Mouse (Mus musculus) fibroblast of lung, adult 2 months (primary cell): ENCODE results near the gene Gm4737.
"Not testable (repeated sequence)": the region's sequence is repeated elsewhere in the genome, so short reads cannot be mapped to it uniquely, and the experiment has no call there.

ENCODE experiments used
- DNase-seq: peaks from one replicate; pipeline ENCODE4 v3.0.0-alpha.2; 2011; ENCODE audit warnings: low read depth

The Gm4737 gene

DNA sequence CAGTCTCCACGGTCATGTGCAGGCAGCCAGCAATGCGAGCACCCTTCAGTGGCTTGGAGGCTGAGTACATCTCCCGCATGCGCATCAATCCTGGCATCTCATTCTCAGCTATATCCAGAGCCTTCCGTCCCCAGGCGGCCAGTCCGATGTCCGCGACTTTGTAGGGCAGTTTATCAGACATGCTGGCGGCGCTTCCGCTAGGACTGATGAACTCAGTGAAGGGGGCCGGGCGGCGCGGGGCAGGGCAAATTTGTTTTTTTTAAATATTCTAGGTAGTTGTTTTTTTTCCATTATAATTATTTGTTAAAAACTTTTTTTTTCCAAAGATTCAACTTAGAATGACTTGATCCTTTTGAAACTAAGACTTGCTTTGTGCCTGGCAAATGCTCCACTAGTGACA, at the start of gene Gm4737:
Gm4737 (minus strand) TSS at position 246 of the 400 bp plus-strand sequence.
- not testable (repeated sequence) for DNase-seq

DNA sequence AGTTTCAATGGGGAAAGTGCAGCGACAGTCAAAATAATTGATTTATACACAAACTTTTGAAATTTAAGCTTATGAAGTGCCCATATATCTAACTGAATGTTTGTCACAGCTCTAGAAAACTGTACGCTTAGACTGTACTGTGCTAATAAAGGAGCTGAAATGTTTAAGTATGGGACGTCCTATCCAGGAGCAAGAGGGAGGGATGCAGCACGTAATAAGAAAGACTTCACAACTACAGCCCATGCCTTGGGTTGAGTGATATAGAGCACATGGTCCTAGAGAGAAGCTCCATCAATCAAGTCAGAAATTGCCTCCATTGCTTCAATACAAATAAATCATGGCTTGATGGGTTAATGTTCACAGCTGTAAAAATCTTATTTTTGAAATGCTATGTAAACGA, 40.9 kb upstream of the Gm4737 start:
- DNase-seq, result no peak

DNA sequence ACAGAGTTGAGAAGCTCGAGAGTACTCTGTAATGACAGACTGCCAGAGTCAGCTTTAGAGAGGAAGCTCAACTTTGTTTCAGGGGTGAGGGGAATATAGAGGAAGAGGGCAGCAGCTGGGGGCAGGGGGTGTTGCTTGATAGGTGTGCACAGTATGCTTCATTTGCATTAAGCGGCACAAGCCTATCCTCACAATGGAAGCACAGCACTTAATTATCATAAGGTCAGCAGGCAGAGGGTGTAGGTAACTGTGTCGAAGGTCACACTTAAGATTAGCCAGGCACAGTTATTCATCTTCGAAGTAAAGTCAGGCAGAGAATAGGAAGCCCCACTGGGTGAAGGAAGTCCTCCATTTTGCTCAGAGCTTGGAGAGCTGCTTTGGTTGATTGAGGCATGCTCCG, 28.2 kb upstream of the Gm4737 start:
- DNase-seq, result no peak

DNA sequence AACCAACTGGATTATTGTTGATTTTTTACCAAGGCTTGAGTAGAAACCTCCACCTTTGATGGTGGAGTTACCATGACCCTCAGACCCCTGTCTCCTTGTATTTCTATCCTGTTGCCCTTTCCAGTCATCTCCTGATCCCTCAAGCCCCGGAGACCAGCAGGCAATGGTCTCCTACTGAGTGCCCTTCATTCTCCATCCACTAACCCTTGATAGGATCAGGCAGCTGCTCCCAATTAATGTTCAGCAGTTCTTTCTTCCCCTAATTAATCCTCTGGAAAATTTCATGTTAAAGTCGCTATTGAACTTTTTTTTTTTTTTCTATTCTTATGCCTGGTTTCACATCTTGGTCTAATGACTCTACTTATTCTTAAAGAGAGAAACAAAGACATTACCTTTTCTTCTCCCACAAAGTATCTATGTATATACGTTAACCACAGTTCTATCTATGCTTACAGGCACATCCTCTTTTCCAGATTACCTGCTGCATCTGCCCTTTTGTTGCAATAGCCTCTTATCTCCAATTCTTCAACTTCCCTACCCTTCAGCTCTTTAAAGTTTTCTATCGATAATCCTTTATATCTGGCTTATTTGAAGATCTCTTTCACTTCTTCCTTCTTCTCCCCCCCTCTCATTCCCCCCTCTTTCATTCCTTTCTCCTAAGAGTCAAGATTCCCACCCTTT, 23.4 kb upstream of the Gm4737 start:
- DNase-seq, result no peak

DNA sequence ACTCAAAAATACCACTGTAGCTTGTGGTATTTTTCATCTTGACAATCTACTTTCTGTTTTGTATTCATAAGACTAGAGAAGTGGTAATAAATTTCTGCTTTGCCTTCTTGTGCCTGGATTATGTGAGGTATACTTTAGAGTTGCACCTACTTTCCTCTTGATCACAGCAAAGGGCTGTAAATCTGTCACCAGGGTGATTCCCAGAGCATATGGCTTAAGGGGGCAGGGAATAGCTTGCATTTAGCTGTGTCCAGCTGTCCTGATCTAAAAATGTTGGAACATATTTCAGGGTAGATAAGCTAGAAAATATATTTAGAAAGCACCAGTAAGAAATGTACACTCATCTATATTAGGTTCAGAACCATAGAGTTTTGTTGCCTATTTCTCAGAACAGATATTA, 18.2 kb upstream of the Gm4737 start:
- no peak for DNase-seq

DNA sequence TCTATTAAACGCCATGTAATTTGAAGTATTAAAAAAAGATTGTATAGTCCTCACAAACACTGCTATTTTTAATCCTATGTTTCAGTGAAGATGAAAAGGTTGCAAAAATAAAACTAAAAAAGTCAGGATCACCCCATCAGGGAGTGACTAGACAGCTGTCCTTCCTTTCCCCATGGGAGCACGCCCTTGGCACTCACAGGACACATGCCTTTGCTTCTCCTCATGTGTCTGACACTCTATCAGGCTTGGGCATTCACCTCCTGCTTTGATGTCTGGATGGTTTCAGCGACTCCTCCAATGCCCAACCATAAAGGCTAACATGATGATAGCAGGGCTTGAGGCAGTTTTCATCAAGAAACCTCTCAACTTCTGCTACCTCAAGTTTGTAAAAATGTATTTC, 12.1 kb upstream of the Gm4737 start:
- no peak for DNase-seq

DNA sequence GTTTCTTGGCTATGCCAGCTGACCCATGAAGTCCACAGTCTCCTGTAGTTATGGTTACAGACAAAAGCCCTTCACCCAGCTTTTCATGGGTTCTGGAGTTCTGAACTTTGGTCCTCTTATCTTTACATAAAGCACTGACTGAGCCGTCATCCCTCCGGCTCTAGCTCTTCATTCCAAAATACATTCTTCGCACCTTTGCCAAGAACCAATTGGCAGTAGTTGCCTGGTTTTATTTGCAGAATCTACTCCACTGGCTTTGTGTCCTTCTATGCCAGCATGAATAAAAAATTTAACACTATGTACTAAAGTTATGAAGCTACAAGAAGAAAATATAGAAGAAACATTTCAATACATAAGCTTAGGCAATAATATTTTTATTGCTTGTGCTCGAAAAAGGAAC, 10.4 kb upstream of the Gm4737 start:
- DNase-seq, result no peak

DNA sequence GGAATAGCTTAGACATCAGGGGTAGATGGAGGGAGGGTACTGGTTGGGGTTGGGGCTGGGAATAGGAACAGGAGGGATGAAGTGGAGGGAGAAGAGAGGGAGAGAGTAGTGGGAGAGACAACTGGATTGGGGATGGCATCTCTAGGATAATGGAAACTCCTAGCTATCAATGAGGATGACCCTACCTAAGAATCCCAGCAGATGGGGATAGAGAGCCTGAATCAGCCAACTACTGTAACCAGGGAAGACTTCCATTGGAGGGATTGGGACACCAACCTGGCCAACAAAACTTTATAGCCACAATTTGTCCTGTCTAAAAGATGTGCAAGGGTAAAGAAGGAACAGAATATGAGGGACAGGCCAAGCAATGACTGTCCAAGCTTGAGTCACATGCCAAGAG, 3.7 kb downstream of the Gm4737 start:
- DNase-seq, result no peak

DNA sequence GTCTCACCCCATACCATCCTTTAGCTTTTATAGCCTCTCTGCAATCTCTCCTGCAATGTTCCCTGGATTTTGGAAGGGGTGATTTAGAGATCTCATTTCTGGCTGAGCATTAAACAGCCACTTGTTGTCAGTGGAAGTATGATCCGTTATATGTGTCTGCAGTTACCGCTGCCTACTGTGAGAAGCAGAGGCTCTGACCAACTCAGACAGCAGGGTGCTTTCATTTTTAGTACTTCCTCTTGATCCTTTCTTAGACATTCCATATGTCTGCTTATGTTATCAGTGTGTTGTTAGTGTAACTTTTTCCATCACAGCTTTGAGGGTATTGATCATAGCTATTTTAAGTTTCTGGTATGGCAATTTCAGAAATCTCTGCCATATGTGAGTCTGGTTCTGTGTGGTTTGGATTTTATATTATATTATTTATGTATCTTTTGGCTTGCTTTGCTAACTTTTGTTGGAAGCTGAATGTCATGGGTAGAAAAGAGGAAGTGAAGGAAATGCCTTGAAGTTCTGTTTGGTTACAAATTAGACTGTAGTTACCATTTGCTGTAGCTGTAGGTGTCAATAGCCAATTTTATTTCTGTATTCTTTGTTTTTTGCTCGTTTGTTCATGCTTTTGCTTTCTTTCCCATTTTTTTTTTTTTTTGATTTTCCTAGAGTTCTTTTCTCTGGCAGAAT, 6.1 kb downstream of the Gm4737 start:
- DNase-seq, result no peak

DNA sequence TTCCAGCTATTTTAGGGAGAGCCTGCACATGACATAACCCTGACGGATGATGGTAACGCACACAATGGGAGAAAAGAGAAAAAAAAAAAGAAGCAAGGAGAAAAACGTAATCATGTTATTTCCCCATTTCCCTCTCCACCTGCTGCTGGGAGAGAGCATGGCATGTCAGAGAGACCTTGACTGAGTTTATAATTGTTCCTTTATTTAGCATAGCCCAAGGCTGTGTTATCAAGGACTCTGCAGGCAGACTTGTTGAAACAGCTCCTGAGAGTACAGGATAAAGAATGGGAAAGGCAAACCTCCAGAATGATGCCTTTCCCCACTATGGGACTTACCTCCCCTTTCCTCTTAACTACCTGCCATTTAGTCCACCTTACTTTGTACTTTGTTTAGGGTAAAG, 7.9 kb downstream of the Gm4737 start:
- no peak for DNase-seq

DNA sequence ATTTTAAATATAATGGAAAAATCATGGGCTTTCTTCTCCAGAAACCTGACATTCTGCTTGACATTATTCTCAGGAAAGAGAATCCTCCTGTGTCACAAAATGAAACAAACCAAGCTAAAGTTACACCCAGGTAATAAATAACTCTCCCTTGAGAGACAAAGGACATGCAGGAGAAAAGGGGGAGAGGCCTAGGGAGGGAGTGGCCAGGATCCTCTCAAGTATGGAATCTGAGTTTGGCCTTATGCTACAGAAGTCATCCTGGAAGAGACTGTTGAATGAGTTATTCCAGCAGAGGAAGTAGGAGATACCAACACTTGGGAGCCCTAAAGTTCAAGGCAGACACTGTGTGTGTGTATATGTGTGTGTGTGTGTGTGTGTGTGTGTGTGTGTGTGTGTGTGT, 32.6 kb downstream of the Gm4737 start:
- no peak for DNase-seq

DNA sequence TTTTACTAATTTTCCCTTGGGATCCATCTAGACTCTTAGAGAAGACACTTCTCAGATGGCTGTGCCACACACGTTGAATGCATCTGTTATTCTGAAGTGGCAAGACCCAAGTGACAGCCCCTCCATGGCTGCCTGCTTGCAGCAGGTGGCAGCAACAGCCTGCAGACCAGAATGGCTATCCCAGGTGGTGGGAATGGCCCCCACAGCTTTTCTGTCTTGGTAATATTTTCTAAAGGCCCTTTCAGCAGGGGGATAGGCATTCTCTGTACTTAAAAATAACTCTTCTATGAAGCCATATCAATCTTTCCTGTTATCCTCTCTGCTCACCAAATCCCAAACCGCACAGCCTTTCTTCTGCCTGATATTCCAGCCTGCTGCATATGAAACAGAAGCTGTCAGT, 33.5 kb downstream of the Gm4737 start:
- no peak for DNase-seq

DNA sequence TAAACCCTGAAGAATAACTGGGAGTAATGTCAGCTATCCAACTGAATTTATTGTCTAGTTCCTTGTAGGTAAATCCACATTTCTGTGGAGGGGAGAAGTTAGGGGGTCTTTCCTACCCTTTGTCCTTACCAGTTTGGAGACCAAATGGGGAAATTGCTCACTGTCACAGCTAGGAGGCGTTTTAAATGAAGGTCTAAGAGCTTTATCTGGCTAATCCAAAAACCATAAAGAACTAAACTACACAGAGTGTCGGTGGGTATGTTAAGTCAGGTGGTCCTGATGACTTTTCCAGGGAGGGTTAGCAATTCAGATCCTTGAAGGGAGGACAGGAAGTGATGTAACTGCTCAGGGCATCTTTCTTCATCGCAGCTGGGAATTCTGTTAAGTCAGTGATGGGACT, 34.3 kb downstream of the Gm4737 start:
- DNase-seq, result no peak

DNA sequence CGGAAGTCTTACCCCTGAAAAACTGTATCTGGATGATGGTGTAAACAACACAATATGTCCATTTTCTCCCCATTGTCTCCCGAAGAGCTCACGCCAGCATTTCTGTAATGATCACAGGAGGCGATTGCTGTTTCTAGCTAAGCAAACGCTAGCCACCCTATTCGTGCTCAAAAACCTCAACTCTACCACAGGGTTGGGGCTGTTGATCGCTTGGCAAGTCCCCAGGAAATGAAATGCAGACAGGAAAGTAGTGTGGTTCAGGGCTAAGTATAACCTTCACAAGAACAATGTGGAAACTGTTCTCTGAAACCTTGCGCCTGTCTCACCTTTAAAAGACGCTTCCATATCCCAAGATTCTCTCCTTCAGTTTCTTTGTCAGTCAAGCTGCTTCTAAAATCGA, 34.9 kb downstream of the Gm4737 start, which contains the start of gene Cd96:
Cd96 (minus strand) TSS at position 232 of the 400 bp plus-strand sequence.
- DNase-seq, result no peak

DNA sequence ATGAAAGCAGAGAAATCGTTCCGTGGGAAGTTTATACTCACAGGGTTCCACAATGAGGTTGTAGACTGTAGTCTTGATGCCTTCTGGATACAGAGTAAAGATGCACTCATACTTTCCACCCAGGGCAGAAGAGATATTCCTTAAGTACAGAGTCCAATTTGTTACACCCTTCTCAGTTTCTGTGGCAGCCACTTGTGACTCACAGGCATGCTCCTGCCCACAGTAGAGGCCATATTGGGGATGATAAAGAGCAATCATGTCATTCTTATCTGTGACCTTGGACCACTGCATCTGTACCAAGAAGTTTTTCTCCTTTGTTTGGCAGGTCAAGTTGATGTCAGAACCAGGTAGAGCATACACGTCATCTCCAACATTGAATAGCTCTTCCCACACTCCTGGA, 37.2 kb downstream of the Gm4737 start:
- no peak for DNase-seq

DNA sequence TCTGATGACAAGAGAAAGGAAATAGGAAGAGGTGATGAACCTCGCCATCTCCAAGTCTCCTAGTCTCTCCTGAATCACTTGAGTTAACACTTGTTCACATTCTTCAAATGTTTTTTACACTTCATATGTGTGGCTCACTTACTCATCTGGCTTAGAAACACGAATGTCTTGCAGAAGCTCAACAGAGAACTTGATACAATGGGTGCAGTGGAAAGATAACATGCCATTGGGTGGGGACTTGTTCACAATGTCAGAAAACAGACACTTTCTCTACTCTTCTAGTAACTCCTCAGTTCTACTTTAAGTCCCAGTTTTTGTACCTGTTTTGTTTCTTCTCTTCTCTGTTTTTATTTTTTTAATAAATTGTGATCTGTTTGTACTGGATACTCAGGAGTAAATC, 40.1 kb downstream of the Gm4737 start:
- DNase-seq, result no peak

DNA sequence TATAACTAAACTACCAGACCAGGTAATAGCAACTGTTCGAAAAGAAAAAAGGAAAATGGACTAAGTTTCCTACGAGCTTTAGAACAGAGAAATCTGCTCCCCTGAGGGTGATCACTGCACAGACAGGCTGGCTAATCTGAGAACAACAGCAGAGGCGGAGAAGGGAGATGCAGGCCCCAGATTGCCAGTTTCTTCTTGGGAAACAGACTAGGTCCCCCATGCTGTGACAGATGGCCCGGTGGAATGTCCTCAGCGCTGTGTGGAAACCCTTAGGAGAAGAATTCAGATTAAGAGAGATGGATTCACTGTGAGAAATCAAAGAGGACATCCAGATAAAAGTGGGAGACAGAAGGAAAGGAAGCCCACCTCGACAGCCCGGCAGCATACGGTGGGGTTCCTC, 45.3 kb downstream of the Gm4737 start:
- no peak for DNase-seq

DNA sequence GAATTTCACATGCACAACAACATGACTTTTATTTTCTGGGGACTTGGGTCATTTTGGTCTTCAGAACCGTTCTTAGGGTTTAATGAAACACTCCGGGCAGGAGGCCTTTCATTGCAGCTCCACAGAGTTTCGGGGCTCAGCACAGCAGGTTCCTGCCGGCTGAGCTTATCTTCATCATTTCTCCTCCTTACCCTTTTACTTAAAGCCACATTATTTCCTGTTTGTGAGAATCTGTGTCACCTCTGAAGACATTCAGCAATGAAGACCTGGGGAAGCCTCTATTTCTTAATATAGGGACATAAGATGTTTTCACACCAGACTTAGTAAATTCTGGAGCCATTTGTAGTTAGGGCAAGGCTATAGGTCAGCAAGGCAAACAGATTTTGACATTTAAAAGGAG, 47.4 kb downstream of the Gm4737 start:
- no peak for DNase-seq

DNA sequence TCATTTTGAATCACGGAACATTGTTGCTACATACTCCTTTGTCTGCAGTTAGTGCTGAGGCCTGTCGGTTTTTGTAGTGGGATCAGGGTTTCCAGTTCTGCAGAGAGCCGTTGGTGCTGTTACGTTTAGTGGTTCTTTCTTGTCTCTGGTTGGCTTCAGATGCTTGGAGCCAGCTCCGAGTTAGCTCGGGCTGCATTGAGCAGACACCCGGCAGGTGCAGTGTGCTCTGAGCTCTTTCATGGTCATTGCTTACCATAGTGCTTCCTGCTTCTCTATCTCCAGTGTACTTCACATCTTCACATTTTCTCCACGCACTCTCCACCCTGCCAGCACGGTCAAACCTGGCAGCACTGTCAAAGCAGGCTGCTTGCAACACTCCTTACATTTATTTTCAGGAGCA, 50.4 kb downstream of the Gm4737 start:
- no peak for DNase-seq
